Mouse (Mus musculus) thymus, adult 2 months (tissue): ENCODE measurements around the gene Anp32a.

Experiments
- CTCF ChIP-seq: fragments of 200-500 bp; IDR thresholded peaks from 2 replicates; pipeline ENCODE4 v1.5.1; 2012; ENCODE audit warnings: mild to moderate bottlenecking, control low read depth, low read length, moderate library complexity, borderline replicate concordance; ENCODE audit not compliant: control insufficient read depth, poor library complexity, insufficient read depth; ENCODE audit errors: extremely low read depth
- POLR2A ChIP-seq: fragments of 200-500 bp; IDR thresholded peaks from 2 replicates; pipeline ENCODE4 v1.6.1; 2012; ENCODE audit warnings: mild to moderate bottlenecking, low read length, control low read depth, moderate library complexity; ENCODE audit not compliant: control insufficient read depth, poor library complexity, insufficient read depth; ENCODE audit errors: extremely low read depth

DNA sequence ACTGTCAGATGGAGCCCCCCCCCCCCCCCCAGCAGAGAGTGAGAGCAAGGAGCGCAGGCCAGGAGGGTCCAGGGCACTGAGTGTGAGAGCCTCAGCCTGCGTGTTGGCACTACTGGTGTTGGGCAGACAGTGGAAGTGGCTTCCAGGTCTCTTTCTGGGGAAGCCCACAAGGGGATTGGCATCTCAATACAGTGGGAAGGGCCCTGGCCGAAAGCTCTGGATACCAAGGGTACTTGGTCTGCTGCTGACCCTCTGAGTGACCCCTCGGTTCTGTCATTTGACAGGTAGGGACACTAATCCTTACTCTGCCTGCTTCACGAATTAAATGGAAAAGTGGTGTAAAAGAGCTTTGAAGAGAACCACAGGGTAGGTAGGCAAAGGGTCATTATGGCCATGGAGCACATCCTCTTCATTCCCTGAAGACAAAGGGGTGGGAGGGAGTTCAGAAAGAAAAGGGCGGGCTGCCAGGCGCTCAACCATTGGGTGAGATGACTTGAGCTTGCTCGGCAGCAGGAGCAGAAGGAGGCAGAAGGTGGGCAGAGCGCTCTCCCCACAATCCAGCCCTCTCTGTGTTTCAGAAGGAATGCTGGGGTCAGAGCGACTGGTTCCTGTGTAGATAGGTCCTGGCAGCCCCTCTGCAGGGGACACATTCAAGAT is 79.3 kb downstream of the Anp32a start:
- TF ChIP-seq CTCF = no peak
- TF ChIP-seq POLR2A = no peak
